Mouse (Mus musculus): ENCODE measurements around the gene Insl6.

The Insl6 gene

GRCm38 (mm10) chr19:29285451-29285869, 39.7 kb downstream of the Insl6 start:
- DNase-seq = no peak

- DNase-seq = no peak
These were observed 46.1 kb downstream of the Insl6 start for GRCm38 (mm10) chr19:29278944-29279587.

GRCm38 (mm10) chr19:29276414-29276813, 48.7 kb downstream of the Insl6 start:
- DNase-seq = no peak

- no peak for DNase-seq
These were observed 52.9 kb downstream of the Insl6 start for GRCm38 (mm10) chr19:29272011-29272809.

All from kidney, postnatal 14 days (tissue).